Mouse (Mus musculus): ENCODE data around the gene Polg2.
"Not testable (repeated sequence)": the region's sequence is repeated elsewhere in the genome, so short reads cannot be mapped to it uniquely, and the experiment has no call there.

Gene Polg2

GRCm38 (mm10) chr11:106779388-106780088 lies at the start of gene Polg2:
TSS of gene Polg2 (minus strand) at chr11:106779537.
- peak; percentile 91 to 94 for DNase-seq

- DNase-seq, result no peak
Observed at GRCm38 (mm10) chr11:106828079-106828478, 48.7 kb upstream of the Polg2 start.

- DNase-seq, result no peak
Observed at GRCm38 (mm10) chr11:106824403-106824802, 45.1 kb upstream of the Polg2 start.

- DNase-seq, result no peak
Observed at GRCm38 (mm10) chr11:106823741-106824140, 44.4 kb upstream of the Polg2 start.

GRCm38 (mm10) chr11:106822911-106823310 lies 43.6 kb upstream of the Polg2 start:
- no peak for DNase-seq

GRCm38 (mm10) chr11:106822491-106822890 lies 43.2 kb upstream of the Polg2 start:
- no peak for DNase-seq

- DNase-seq, result no peak
Observed at GRCm38 (mm10) chr11:106821397-106821796, 42.1 kb upstream of the Polg2 start.

- DNase-seq, result peak; percentile 67 to 69
Observed at GRCm38 (mm10) chr11:106820972-106821371, 41.6 kb upstream of the Polg2 start.

- DNase-seq, result no peak
Observed at GRCm38 (mm10) chr11:106820252-106820651, 40.9 kb upstream of the Polg2 start.

- no peak for DNase-seq
Observed at GRCm38 (mm10) chr11:106819595-106819994, 40.3 kb upstream of the Polg2 start.

- no peak for DNase-seq
Observed at GRCm38 (mm10) chr11:106818341-106818740, 39.0 kb upstream of the Polg2 start.

- no peak for DNase-seq
Observed at GRCm38 (mm10) chr11:106817808-106818207, 38.5 kb upstream of the Polg2 start.

GRCm38 (mm10) chr11:106817156-106817555 lies 37.8 kb upstream of the Polg2 start:
- DNase-seq, result no peak

- DNase-seq, result no peak
Observed at GRCm38 (mm10) chr11:106816316-106816715, 37.0 kb upstream of the Polg2 start.

- no peak for DNase-seq
Observed at GRCm38 (mm10) chr11:106815761-106816160, 36.4 kb upstream of the Polg2 start.

GRCm38 (mm10) chr11:106815331-106815730 lies 36.0 kb upstream of the Polg2 start:
- no peak for DNase-seq

GRCm38 (mm10) chr11:106814601-106815320 lies 35.4 kb upstream of the Polg2 start:
- DNase-seq, result no peak

GRCm38 (mm10) chr11:106812410-106813136 lies 33.2 kb upstream of the Polg2 start:
- no peak for DNase-seq

GRCm38 (mm10) chr11:106807442-106807841 lies 28.1 kb upstream of the Polg2 start:
- DNase-seq, result not testable (repeated sequence)

- DNase-seq, result no peak
Observed at GRCm38 (mm10) chr11:106802069-106802627, 22.8 kb upstream of the Polg2 start.

GRCm38 (mm10) chr11:106795679-106796078 lies 16.3 kb upstream of the Polg2 start:
- DNase-seq, result no peak

- no peak for DNase-seq
Observed at GRCm38 (mm10) chr11:106793846-106794245, 14.5 kb upstream of the Polg2 start.

- no peak for DNase-seq
Observed at GRCm38 (mm10) chr11:106789649-106790048, 10.3 kb upstream of the Polg2 start.
